ENCODE assay signal across 14 mouse cellular contexts in the genomic region with DNA sequence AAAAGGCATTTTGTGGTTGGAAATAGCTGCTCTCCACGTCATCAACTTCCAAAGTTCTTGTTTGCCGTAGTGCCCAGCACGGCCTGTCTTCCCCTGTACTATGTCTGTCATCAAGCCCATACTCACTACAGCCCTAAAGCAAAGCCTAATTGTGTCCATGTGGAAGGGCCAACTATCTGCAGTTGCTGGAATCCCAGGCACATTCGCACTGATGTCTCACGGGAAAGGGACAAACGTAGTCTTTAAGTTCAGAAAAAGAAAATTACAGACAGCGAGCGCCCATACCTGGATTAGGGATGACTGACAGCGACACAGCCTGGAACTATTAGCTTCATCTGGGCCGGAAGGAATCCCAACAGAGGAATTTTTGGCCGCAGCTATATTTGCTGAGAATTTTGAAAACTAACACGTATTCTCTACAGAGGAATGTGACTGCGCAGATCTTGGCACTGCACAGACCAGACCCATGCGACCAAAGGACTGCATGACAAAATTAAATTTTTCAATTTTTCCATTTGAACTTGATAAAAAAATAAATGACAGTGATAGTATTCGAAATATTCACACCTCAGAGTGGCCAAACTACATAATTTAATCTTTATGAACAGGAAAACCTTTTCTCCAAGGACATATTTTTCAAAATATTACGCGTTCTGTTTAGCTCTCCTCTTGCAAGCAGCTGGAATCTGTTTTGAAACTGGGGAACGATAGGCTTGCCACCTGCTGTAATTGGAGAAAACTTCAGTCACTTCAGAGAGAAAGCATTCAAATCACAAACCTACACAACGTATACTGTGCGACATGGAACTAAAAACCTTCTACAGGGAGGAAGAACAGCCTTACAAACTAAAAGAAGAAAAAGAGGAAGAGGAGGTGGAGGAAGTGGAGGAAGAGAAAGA. TPM values are rescaled to one million over a fixed set of nuclear protein-coding genes. Genes with fewer than 3 reads are reported as not detected.
DNase-seq lines count a peak whose midpoint lies in the region; ATAC-seq lines count a peak whose summit lies in the region.
"Had no signal": no experiment of that assay in that cellular context is flagged by ENCODE, and none has a peak within 500 bp of the region (broad histone marks: within the 10 kb centered on the region; RNA-seq: fewer than 3 reads in every experiment).

No protein-coding gene starts in this region.

- ATAC-seq in kidney, embryonic 15.5 days (replicated peaks; ENCODE audit: low FRiP score) = no peak
- peak; percentile 70 for ATAC-seq in embryonic facial prominence, embryonic 14.5 days (ENCODE audit: low read depth)
- ATAC-seq in heart, embryonic 14.5 days (ENCODE audit: insufficient number of reproducible peaks, insufficient read depth, low FRiP score, low read depth) = no peak
- ATAC-seq in limb, embryonic 15.5 days (ENCODE audit: insufficient number of reproducible peaks, low FRiP score, low TSS enrichment, low read depth) = peak; percentile 9; the same call in 1 of the 2 replicates
- ATAC-seq in CD4-positive, CD25-positive, alpha-beta regulatory T cell, adult 4 months = no peak
- no peak for ATAC-seq in midbrain, embryonic 13.5 days

- DNase-seq in kidney, postnatal 25 days = no peak
- peak; percentile 88 for DNase-seq in embryonic facial prominence, embryonic 14.5 days (ENCODE audit: low spot score)
- DNase-seq in frontal cortex, postnatal 36 days (ENCODE audit: low spot score in 2 of 2) = no peak
- DNase-seq: cerebellum, postnatal 10 days; kidney, adult 11 months; right cerebral cortex, adult 18-20 months had no signal

- H3K27ac ChIP-seq in kidney, embryonic 15.5 days = peak overlapping the region; percentile 45; the same call in 1 of the 2 replicates
- peak overlapping the region; percentile 69 for H3K27ac ChIP-seq in embryonic facial prominence, embryonic 14.5 days (replicated peaks; ENCODE audit: low read depth, low read length)
- peak overlapping the region; percentile 20 to 59; a peak in 2 of 4 replicates for H3K27ac ChIP-seq in heart, embryonic 14.5 days (replicated peaks in 1 of 2; ENCODE audit: control insufficient read depth in 1 of 2, insufficient read depth in 1 of 2, low read depth in 2 of 2, low read length in 2 of 2)
- H3K27ac ChIP-seq in limb, embryonic 15.5 days = peak overlapping the region; percentile 79
- no peak overlapping the region for H3K27ac ChIP-seq in midbrain, embryonic 13.5 days
- H3K27ac ChIP-seq: left cerebral cortex, adult 2 months; liver, embryonic 15.5 days; macrophage had no signal

- H3K9me3 ChIP-seq in kidney, embryonic 15.5 days (replicated peaks) = no peaks in the 10 kb centered on the region
- H3K9me3 ChIP-seq in embryonic facial prominence, embryonic 14.5 days (ENCODE audit: control insufficient read depth, low read length) = no peaks in the 10 kb centered on the region
- H3K9me3 ChIP-seq in heart, embryonic 14.5 days (ENCODE audit: control insufficient read depth, low read length) = no peaks in the 10 kb centered on the region
- H3K9me3 ChIP-seq in limb, embryonic 15.5 days = no peaks in the 10 kb centered on the region
- H3K9me3 ChIP-seq in midbrain, embryonic 13.5 days = no peaks in the 10 kb centered on the region
- H3K9me3 ChIP-seq: liver, embryonic 15.5 days had no signal

- H3K9ac ChIP-seq in kidney, embryonic 15.5 days = no peak overlapping the region
- H3K9ac ChIP-seq in embryonic facial prominence, embryonic 14.5 days (ENCODE audit: low read depth, low read length) = peak overlapping the region; percentile 40; the same call in 1 of the 2 replicates
- no peak overlapping the region for H3K9ac ChIP-seq in heart, embryonic 14.5 days (ENCODE audit: low read length)
- H3K9ac ChIP-seq in limb, embryonic 15.5 days = no peak overlapping the region
- no peak overlapping the region for H3K9ac ChIP-seq in midbrain, embryonic 13.5 days (replicated peaks)
- H3K9ac ChIP-seq: liver, embryonic 15.5 days had no signal

- no peaks in the 10 kb centered on the region for H3K36me3 ChIP-seq in kidney, embryonic 15.5 days
- H3K36me3 ChIP-seq in embryonic facial prominence, embryonic 14.5 days (ENCODE audit: control insufficient read depth, insufficient read depth, low read length) = no peaks in the 10 kb centered on the region; the same call in 1 of the 2 replicates
- H3K36me3 ChIP-seq in heart, embryonic 14.5 days (ENCODE audit: control insufficient read depth, insufficient read depth, low read length) = no peaks in the 10 kb centered on the region
- no peaks in the 10 kb centered on the region for H3K36me3 ChIP-seq in limb, embryonic 15.5 days
- H3K36me3 ChIP-seq in midbrain, embryonic 13.5 days = no peaks in the 10 kb centered on the region
- H3K36me3 ChIP-seq: liver, embryonic 15.5 days had no signal

- peaks cover 26% of the 10 kb centered on the region for H3K4me1 ChIP-seq in kidney, embryonic 15.5 days
- H3K4me1 ChIP-seq in embryonic facial prominence, embryonic 14.5 days (ENCODE audit: control insufficient read depth, insufficient read depth, low read length) = peaks cover 72% of the 10 kb centered on the region
- H3K4me1 ChIP-seq in heart, embryonic 14.5 days (ENCODE audit: control insufficient read depth in 2 of 2, insufficient read depth in 2 of 2, low read length in 2 of 2) = peaks cover 44 to 67% of the 10 kb centered on the region in 2 experiments
- peaks cover 46% of the 10 kb centered on the region for H3K4me1 ChIP-seq in limb, embryonic 15.5 days
- peaks cover 38% of the 10 kb centered on the region for H3K4me1 ChIP-seq in midbrain, embryonic 13.5 days (replicated peaks)

- no peak overlapping the region for H3K4me3 ChIP-seq in kidney, embryonic 15.5 days (replicated peaks)
- H3K4me3 ChIP-seq in embryonic facial prominence, embryonic 14.5 days (ENCODE audit: low read depth, low read length) = no peak overlapping the region; the same call in 1 of the 2 replicates
- no peak overlapping the region for H3K4me3 ChIP-seq in heart, embryonic 14.5 days (ENCODE audit: control insufficient read depth in 1 of 2, insufficient read depth in 1 of 2, low read depth in 1 of 2, low read length in 2 of 2)
- no peak overlapping the region for H3K4me3 ChIP-seq in limb, embryonic 15.5 days
- H3K4me3 ChIP-seq in midbrain, embryonic 13.5 days (replicated peaks) = no peak overlapping the region
- H3K4me3 ChIP-seq: left cerebral cortex, adult 2 months; liver, embryonic 15.5 days had no signal

- no peaks in the 10 kb centered on the region for H3K27me3 ChIP-seq in kidney, embryonic 15.5 days
- H3K27me3 ChIP-seq in embryonic facial prominence, embryonic 14.5 days (replicated peaks; ENCODE audit: control insufficient read depth, insufficient read depth, low read length) = no peaks in the 10 kb centered on the region
- H3K27me3 ChIP-seq in heart, embryonic 14.5 days (ENCODE audit: control insufficient read depth, insufficient read depth, low read length) = no peaks in the 10 kb centered on the region
- no peaks in the 10 kb centered on the region for H3K27me3 ChIP-seq in limb, embryonic 15.5 days
- 0 out of 2 replicates have a peak, but pooled peaks cover 4% of the 10 kb centered on the region for H3K27me3 ChIP-seq in midbrain, embryonic 13.5 days
- H3K27me3 ChIP-seq: liver, embryonic 15.5 days had no signal

- H3K4me2 ChIP-seq in kidney, embryonic 15.5 days = no peak overlapping the region
- H3K4me2 ChIP-seq in embryonic facial prominence, embryonic 14.5 days (ENCODE audit: low read depth, low read length) = peak overlapping the region; percentile 31
- peak overlapping the region; percentile 29 for H3K4me2 ChIP-seq in heart, embryonic 14.5 days (ENCODE audit: low read length)
- H3K4me2 ChIP-seq in limb, embryonic 15.5 days = peak overlapping the region; percentile 7; the same call in 1 of the 2 replicates
- H3K4me2 ChIP-seq in midbrain, embryonic 13.5 days (replicated peaks) = no peak overlapping the region
- H3K4me2 ChIP-seq: liver, embryonic 15.5 days had no signal

- WGBS in kidney, embryonic 15.5 days = 79% methylated on average over 20 of the region's 20 CpGs
- 21% methylated on average over 20 of the region's 20 CpGs for WGBS in embryonic facial prominence, embryonic 14.5 days
- 50% methylated on average over 20 of the region's 20 CpGs for WGBS in heart, embryonic 14.5 days
- WGBS in limb, embryonic 15.5 days = 26% methylated on average over 20 of the region's 20 CpGs
- 89% methylated on average over 20 of the region's 20 CpGs for WGBS in midbrain, embryonic 13.5 days

RNA-seq across cellular contexts. Expression of a gene that starts 33.0 kb away (rescaled TPM):
- polyA plus RNA-seq in kidney, embryonic 15.5 days (2015; fragmentation: Nextera tagmentation; extraction: Ambion mirVana) = 14.0 and 15.3 TPM in 2 replicates
- 17.9 and 21.7 TPM in 2 replicates for polyA plus RNA-seq in embryonic facial prominence, embryonic 14.5 days (2014; fragmentation: Nextera tagmentation; extraction: Ambion mirVana)
- polyA plus RNA-seq in heart, embryonic 14.5 days (2014; fragmentation: Nextera tagmentation; extraction: Ambion mirVana) = 8.5 and 10.8 TPM in 2 replicates
- 30.3 and 34.8 TPM in 2 replicates for polyA plus RNA-seq in limb, embryonic 15.5 days (2015; fragmentation: Nextera tagmentation; extraction: Ambion mirVana)
- 10 to 100 TPM; 10.5 to 12.7 TPM for polyA plus RNA-seq in CD4-positive, CD25-positive, alpha-beta regulatory T cell, adult 4 months (2017; shearing (Covaris generic))
- polyA plus RNA-seq in midbrain, embryonic 13.5 days (2015; fragmentation: Nextera tagmentation; extraction: Ambion mirVana) = 8.0 and 9.2 TPM in 2 replicates

Comparison
In these comparisons a context has a peak if more than half of its experiments do, and no peak if none do; other contexts are left out.
1. ATAC-seq: peak in embryonic facial prominence, embryonic 14.5 days (single experiment) and limb, embryonic 15.5 days (single experiment); none in kidney, embryonic 15.5 days (single experiment), heart, embryonic 14.5 days (single experiment), CD4-positive, CD25-positive, alpha-beta regulatory T cell, adult 4 months (single experiment) and midbrain, embryonic 13.5 days (single experiment).
2. H3K4me2 ChIP-seq: peak in embryonic facial prominence, embryonic 14.5 days (single experiment), heart, embryonic 14.5 days (single experiment) and limb, embryonic 15.5 days (single experiment); none in kidney, embryonic 15.5 days (single experiment) and midbrain, embryonic 13.5 days (single experiment).